Mouse (Mus musculus) spleen, adult 2 months (tissue): Measurements from ENCODE around the gene Gab2. TPM values are rescaled to one million over a fixed set of nuclear protein-coding genes. Genes with fewer than 3 reads are reported as not detected.
A peak's percentile ranks its signal among the peaks of the same experiment; 100 is the strongest.

ENCODE experiments used
- DNase-seq, 2 experiments: peaks; one replicate each; pipeline versions ENCODE4 v3.0.0 to v3.0.0-alpha.2; 2012 to 2021; ENCODE audit warnings: low spot score in 2 of 2, low read depth in 1 of 2
- H3K27ac ChIP-seq: fragments of 200-500 bp; 2 replicates; pipeline ENCODE4 v1.5.1; 2012; ENCODE audit warnings: low read length, inconsistent platforms; ENCODE audit not compliant: insufficient read depth
- H3K27me3 ChIP-seq: fragments of 200-500 bp; 2 replicates; pipeline ENCODE4 v1.6.1; 2012; ENCODE audit warnings: mild to moderate bottlenecking, moderate library complexity, low read length, inconsistent platforms; ENCODE audit not compliant: control insufficient read depth, insufficient read depth
- H3K36me3 ChIP-seq: fragments of 200-500 bp; 2 replicates; pipeline ENCODE4 v1.6.1; 2012; ENCODE audit warnings: mild to moderate bottlenecking, low read length, inconsistent platforms; ENCODE audit not compliant: control insufficient read depth, insufficient read depth
- H3K4me1 ChIP-seq: fragments of 200-500 bp; 2 replicates; pipeline ENCODE4 v1.6.1; 2011; ENCODE audit warnings: inconsistent platforms; ENCODE audit not compliant: control insufficient read depth, insufficient read depth, insufficient read length
- H3K4me3 ChIP-seq: fragments of 200-500 bp; 2 replicates; pipeline ENCODE4 v1.5.1; 2011; ENCODE audit warnings: mild to moderate bottlenecking, inconsistent platforms; ENCODE audit not compliant: insufficient read depth, insufficient read length; ENCODE audit errors: extremely low read depth
- CTCF ChIP-seq: fragments of 200-500 bp; IDR thresholded peaks from 2 replicates; pipeline ENCODE4 v1.5.1; 2011; ENCODE audit warnings: mild to moderate bottlenecking, inconsistent platforms; ENCODE audit not compliant: insufficient read depth, insufficient read length, insufficient replicate concordance; ENCODE audit errors: extremely low read depth
- POLR2A ChIP-seq: fragments of 200-500 bp; IDR thresholded peaks from 2 replicates; pipeline ENCODE4 v1.6.1; 2011; ENCODE audit warnings: low read depth, low read length, inconsistent platforms
- WGBS: fragments of 180-500 bp; shearing (Covaris S2); methylation state at CpG from one replicate; pipeline ENCODE4 v1.1.7; 2018; 5-methylcytosine and 5-hydroxymethylcytosine counted together
- polyA plus RNA-seq: library from polyadenylated mRNA; depleted of rRNA; stranded (reverse); fragments of >200 nt; gene quantifications from 2 replicates; pipeline ENCODE4 v1.2.3, GENCODE M21; 2012; rRNA removed

Gab2 gene
- polyA plus RNA-seq, 1 experiment, result 9.2 TPM

DNA sequence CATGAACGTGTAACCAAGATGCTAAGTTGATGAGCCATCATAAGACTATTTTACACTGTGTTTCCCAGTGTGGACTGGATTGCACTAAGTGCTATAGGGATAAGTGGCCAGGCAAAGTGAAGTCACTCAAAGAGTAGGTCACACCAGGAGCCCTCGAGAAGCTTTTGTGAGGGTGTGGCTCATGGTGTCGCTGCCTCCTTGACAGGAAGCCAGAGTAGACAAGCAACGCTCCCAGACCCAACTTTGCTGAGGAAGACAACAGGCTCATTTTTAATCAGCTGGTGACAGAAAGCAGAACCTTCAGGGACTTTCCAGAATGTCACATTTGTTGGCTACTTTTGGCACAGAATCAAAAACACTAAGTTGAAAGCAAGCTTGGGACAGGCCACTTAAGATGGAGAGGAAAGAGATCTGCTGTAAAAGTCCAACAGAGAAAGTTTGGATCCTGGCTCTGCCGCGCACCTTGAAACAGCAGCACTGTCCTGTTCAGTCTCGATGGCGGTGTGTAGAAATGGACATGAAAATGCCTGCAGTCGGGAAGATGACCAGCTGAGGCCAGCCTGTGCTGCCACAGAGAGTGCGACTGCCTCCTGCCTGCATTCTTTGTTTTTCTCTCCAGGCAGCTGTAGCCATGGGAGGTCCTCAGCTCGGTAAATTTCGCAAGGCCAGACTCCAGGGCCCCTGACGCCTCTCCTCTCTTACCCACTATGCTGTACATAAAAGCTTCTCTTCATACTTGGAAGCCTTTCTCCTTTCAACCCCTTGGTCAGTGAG is 273.9 kb downstream of the Gab2 start:
- Histone ChIP-seq H3K27ac (peak overlapping the region; percentile 91), H3K4me3 (no peak overlapping the region), H3K27me3 (no peaks in the 10 kb centered on the region), H3K4me1 (peaks cover 9% of the 10 kb centered on the region; the same call in 1 of the 2 replicates), H3K36me3 (no peaks in the 10 kb centered on the region)
- WGBS, result 50% methylated on average over 13 of the region's 13 CpGs
- DNase-seq, result peak in 1 of 2 experiments; percentile 34
- TF ChIP-seq POLR2A, result no peak
- TF ChIP-seq CTCF, result no peak

DNA sequence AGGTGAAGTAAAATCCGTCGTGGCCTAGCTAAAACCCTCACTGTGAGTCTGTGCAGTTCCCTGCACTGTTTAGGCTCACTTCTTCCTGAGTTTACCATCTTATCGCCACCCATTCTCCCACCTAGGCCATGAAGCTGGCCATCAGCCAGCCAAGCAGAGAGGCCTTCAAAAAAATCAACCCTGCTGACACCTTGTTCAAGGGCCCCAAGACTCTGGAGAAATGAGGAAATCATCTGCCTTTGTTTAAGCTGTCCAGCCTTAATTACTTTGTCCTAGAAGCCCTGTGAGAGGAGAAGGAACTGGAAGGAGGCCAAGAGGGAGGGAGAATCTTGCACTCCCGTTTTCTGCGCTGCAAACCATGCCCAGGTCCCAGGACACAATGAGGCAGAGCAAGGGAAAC is 274.9 kb downstream of the Gab2 start:
- Histone ChIP-seq H3K27ac (peak overlapping the region; percentile 72), H3K4me1 (peaks cover 9% of the 10 kb centered on the region; the same call in 1 of the 2 replicates), H3K36me3 (no peaks in the 10 kb centered on the region), H3K4me3 (no peak overlapping the region), H3K27me3 (no peaks in the 10 kb centered on the region)
- WGBS, result 69% methylated on average over 5 of the region's 5 CpGs
- DNase-seq, result no peak
- TF ChIP-seq POLR2A, result no peak
- TF ChIP-seq CTCF, result no peak

DNA sequence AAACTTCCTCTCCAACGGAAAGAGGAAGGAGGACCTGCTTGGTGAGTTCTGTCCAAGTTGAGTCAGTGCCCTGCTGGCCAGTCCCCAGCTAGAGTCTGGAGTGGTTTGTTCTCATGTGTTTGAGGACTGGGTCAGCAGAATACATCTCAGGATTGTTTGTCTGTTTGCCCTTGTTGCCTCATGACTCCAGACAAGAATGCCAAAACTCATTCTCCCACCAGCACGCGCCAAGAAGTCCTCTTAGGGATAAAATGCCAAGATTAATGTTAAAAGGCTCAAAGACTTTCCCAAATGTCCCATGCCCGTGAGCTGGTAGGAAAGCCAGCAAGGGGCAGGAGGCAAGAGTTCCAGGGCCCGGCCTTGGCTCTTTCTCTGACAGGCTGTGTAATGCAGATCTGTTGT is 275.5 kb downstream of the Gab2 start:
- Histone ChIP-seq H3K4me3 (no peak overlapping the region), H3K36me3 (no peaks in the 10 kb centered on the region), H3K27ac (peak overlapping the region; percentile 57), H3K4me1 (peaks cover 9% of the 10 kb centered on the region; the same call in 1 of the 2 replicates), H3K27me3 (no peaks in the 10 kb centered on the region)
- TF ChIP-seq CTCF (no peak), POLR2A (no peak)
- WGBS, result 75% methylated on average over 5 of the region's 5 CpGs
- DNase-seq, result no peak

GRCm38 (mm10) chr7:97357840-97358239 is 276.5 kb downstream of the Gab2 start:
- no peak for TF ChIP-seq CTCF
- no peak for TF ChIP-seq POLR2A
- no peaks in the 10 kb centered on the region for H3K27me3 ChIP-seq
- peaks cover 9% of the 10 kb centered on the region; the same call in 1 of the 2 replicates for H3K4me1 ChIP-seq
- H3K36me3 ChIP-seq, result no peaks in the 10 kb centered on the region
- H3K27ac ChIP-seq, result no peak overlapping the region
- DNase-seq, result no peak
- WGBS, result 82% methylated on average over 3 of the region's 3 CpGs
- H3K4me3 ChIP-seq, result no peak overlapping the region

GRCm38 (mm10) chr7:97358347-97358746 is 277.0 kb downstream of the Gab2 start:
- peaks cover 9% of the 10 kb centered on the region; the same call in 1 of the 2 replicates for H3K4me1 ChIP-seq
- H3K36me3 ChIP-seq, result no peaks in the 10 kb centered on the region
- H3K4me3 ChIP-seq, result no peak overlapping the region
- H3K27ac ChIP-seq, result no peak overlapping the region
- no peaks in the 10 kb centered on the region for H3K27me3 ChIP-seq
- no peak for TF ChIP-seq CTCF
- TF ChIP-seq POLR2A, result no peak
- DNase-seq, result no peak
- 76% methylated on average over 4 of the region's 4 CpGs for WGBS

Other genes with a start within 250 kb of the Gab2 start
- gene Nars2, start 130.1 kb upstream of the Gab2 start, polyA plus RNA-seq, result 1.6 and 1.7 TPM in 2 replicates